Mouse (Mus musculus): ENCODE data around the gene Trp53bp2.

Gene Trp53bp2

GRCm38 (mm10) chr1:182408243-182408642 is 729 bp upstream of the Trp53bp2 start:
- no peak for DNase-seq (ENCODE audit: extremely low spot score, low spot score)

- DNase-seq (ENCODE audit: extremely low spot score, low spot score): peak; percentile 39
These were observed 615 bp downstream of the Trp53bp2 start for GRCm38 (mm10) chr1:182409401-182410173.

- no peak for DNase-seq (ENCODE audit: extremely low spot score, low spot score)
These were observed 3.8 kb downstream of the Trp53bp2 start for GRCm38 (mm10) chr1:182412586-182413270.

- no peak for DNase-seq (ENCODE audit: extremely low spot score, low spot score)
These were observed 10.5 kb downstream of the Trp53bp2 start for GRCm38 (mm10) chr1:182419481-182419880.

GRCm38 (mm10) chr1:182424274-182424673 is 15.3 kb downstream of the Trp53bp2 start:
- no peak for DNase-seq (ENCODE audit: extremely low spot score, low spot score)

- no peak for DNase-seq (ENCODE audit: extremely low spot score, low spot score)
These were observed 16.2 kb downstream of the Trp53bp2 start for GRCm38 (mm10) chr1:182425176-182425575.

- DNase-seq (ENCODE audit: extremely low spot score, low spot score): no peak
These were observed 17.5 kb downstream of the Trp53bp2 start for GRCm38 (mm10) chr1:182426444-182426843.

- DNase-seq (ENCODE audit: extremely low spot score, low spot score): no peak
These were observed 18.5 kb downstream of the Trp53bp2 start for GRCm38 (mm10) chr1:182427426-182427825.

- DNase-seq (ENCODE audit: extremely low spot score, low spot score): no peak
These were observed 20.9 kb downstream of the Trp53bp2 start for GRCm38 (mm10) chr1:182429826-182430225.

- DNase-seq (ENCODE audit: extremely low spot score, low spot score): no peak
These were observed 21.7 kb downstream of the Trp53bp2 start for GRCm38 (mm10) chr1:182430676-182431075.

GRCm38 (mm10) chr1:182432059-182432458 is 23.1 kb downstream of the Trp53bp2 start:
- DNase-seq (ENCODE audit: extremely low spot score, low spot score): no peak

GRCm38 (mm10) chr1:182436746-182437145 is 27.8 kb downstream of the Trp53bp2 start:
- no peak for DNase-seq (ENCODE audit: extremely low spot score, low spot score)

GRCm38 (mm10) chr1:182439546-182440222 is 30.7 kb downstream of the Trp53bp2 start:
- no peak for DNase-seq (ENCODE audit: extremely low spot score, low spot score)

- DNase-seq (ENCODE audit: extremely low spot score, low spot score): no peak
These were observed 33.0 kb downstream of the Trp53bp2 start for GRCm38 (mm10) chr1:182441791-182442473.

- no peak for DNase-seq (ENCODE audit: extremely low spot score, low spot score)
These were observed 35.1 kb downstream of the Trp53bp2 start for GRCm38 (mm10) chr1:182444116-182444515.

- no peak for DNase-seq (ENCODE audit: extremely low spot score, low spot score)
These were observed 39.5 kb downstream of the Trp53bp2 start for GRCm38 (mm10) chr1:182448276-182449035.

- DNase-seq (ENCODE audit: extremely low spot score, low spot score): no peak
These were observed 43.5 kb downstream of the Trp53bp2 start for GRCm38 (mm10) chr1:182452473-182452872.

- DNase-seq (ENCODE audit: extremely low spot score, low spot score): no peak
These were observed 46.1 kb downstream of the Trp53bp2 start for GRCm38 (mm10) chr1:182455080-182455479.

GRCm38 (mm10) chr1:182458556-182458955 is 49.6 kb downstream of the Trp53bp2 start:
- no peak for DNase-seq (ENCODE audit: extremely low spot score, low spot score)

- no peak for DNase-seq (ENCODE audit: extremely low spot score, low spot score)
These were observed 50.5 kb downstream of the Trp53bp2 start for GRCm38 (mm10) chr1:182459436-182459835.

All from neural tube, embryonic 10.5 days (tissue).